Mouse (Mus musculus) liver, adult 2 months (tissue): ENCODE results near the gene Tmem91. TPM values are rescaled to one million over a fixed set of nuclear protein-coding genes. Genes with fewer than 3 reads are reported as not detected.

Source experiments
- DNase-seq: peaks from one replicate; pipeline ENCODE4 v3.0.0-alpha.2; 2011; ENCODE audit warnings: low read depth, low spot score; ENCODE audit errors: extremely low read depth
- H3K27ac ChIP-seq: fragments of 200-500 bp; replicated peaks from 2 replicates; pipeline ENCODE4 v1.5.1; 2012; ENCODE audit warnings: low read depth, mild to moderate bottlenecking, control low read depth, inconsistent platforms, low read length; ENCODE audit not compliant: insufficient read depth
- H3K27me3 ChIP-seq: fragments of 200-500 bp; 2 replicates; pipeline ENCODE4 v1.6.1; 2012; ENCODE audit warnings: mild to moderate bottlenecking, moderate library complexity, low read length, inconsistent platforms; ENCODE audit not compliant: control insufficient read depth, insufficient read depth
- H3K36me3 ChIP-seq: fragments of 200-500 bp; 2 replicates; pipeline ENCODE4 v1.6.1; 2012; ENCODE audit warnings: low read length, inconsistent platforms; ENCODE audit not compliant: control insufficient read depth, insufficient read depth
- H3K4me1 ChIP-seq: fragments of 200-500 bp; 2 replicates; pipeline ENCODE4 v1.6.1; 2011; ENCODE audit warnings: low read length; ENCODE audit not compliant: control insufficient read depth, insufficient read depth
- H3K4me3 ChIP-seq: fragments of 200-500 bp; 2 replicates; pipeline ENCODE4 v1.5.1; 2011; ENCODE audit warnings: low read depth, mild to moderate bottlenecking, control low read depth, low read length, moderate library complexity; ENCODE audit not compliant: insufficient read depth
- H3K79me2 ChIP-seq: fragments of 200-500 bp; 2 replicates; pipeline ENCODE4 v1.6.1; 2012; ENCODE audit warnings: inconsistent platforms, mild to moderate bottlenecking, low read length, moderate library complexity; ENCODE audit not compliant: control insufficient read depth, insufficient read depth
- H3K9ac ChIP-seq: fragments of 200-500 bp; 2 replicates; pipeline ENCODE4 v1.6.1; 2012; ENCODE audit warnings: low read depth, mild to moderate bottlenecking, control low read depth, inconsistent platforms, low read length
- CTCF ChIP-seq: fragments of 200-500 bp; IDR thresholded peaks from 2 replicates; pipeline ENCODE4 v1.5.1; 2011; ENCODE audit warnings: low read depth, low read length, control low read depth
- POLR2A ChIP-seq: fragments of 200-500 bp; IDR thresholded peaks from 2 replicates; pipeline ENCODE4 v1.6.1; 2011; ENCODE audit warnings: low read length, control low read depth; ENCODE audit not compliant: insufficient read depth; ENCODE audit errors: extremely low read depth
- WGBS: fragments of 180-500 bp; shearing (Covaris S2); methylation state at CpG from one replicate; pipeline ENCODE4 v1.1.7; 2018; 5-methylcytosine and 5-hydroxymethylcytosine counted together
- polyA plus RNA-seq: library from polyadenylated mRNA; depleted of rRNA; stranded (reverse); fragments of >200 nt; gene quantifications from 2 replicates; pipeline ENCODE4 v1.2.3, GENCODE M21; 2012
- total RNA-seq: library from RNA; depleted of rRNA; stranded (reverse); fragments of >200 nt; gene quantifications from 2 replicates; pipeline ENCODE4 v1.2.3, GENCODE M21; 2014

Gene Tmem91
- total and polyA plus RNA-seq, 2 experiments = not detected

DNA sequence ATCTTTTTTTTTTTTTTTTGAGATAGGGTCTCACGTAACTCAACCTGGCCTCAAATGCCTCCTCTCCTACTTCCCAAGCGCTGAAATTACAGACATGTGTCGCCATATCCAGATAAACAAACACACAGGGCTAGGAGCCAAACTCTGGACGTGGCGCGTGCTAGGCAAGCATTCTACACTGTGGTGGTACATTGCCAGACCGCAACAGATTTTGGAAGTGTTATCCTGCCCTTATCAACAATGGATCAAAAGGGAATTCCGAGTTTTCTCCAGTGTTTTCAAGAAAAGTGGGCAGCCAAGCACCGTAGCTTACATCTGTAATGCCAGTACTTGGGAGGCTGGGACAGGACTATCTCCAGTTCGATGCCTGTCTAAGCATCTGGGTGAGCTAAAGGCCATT, 17.2 kb downstream of the Tmem91 start:
- DNase-seq = peak; percentile 90
- Histone ChIP-seq H3K27me3 (no peaks in the 10 kb centered on the region), H3K27ac (peak overlapping the region; percentile 98), H3K4me1 (peaks cover 11% of the 10 kb centered on the region), H3K9ac (peak overlapping the region; percentile 84), H3K36me3 (peaks cover 3% of the 10 kb centered on the region; the same call in 1 of the 2 replicates), H3K79me2 (peaks cover 22% of the 10 kb centered on the region; the same call in 1 of the 2 replicates), H3K4me3 (peak overlapping the region; percentile 77)
- WGBS = 7% methylated on average over 10 of the region's 10 CpGs
- TF ChIP-seq POLR2A (no peak), CTCF (no peak)

GRCm38 (mm10) chr7:25655601-25656428, 19.2 kb downstream of the Tmem91 start:
- 26% methylated on average over 11 of the region's 11 CpGs for WGBS
- H3K79me2 ChIP-seq = peaks cover 31% of the 10 kb centered on the region; the same call in 1 of the 2 replicates
- peak overlapping the region; percentile 98 for H3K27ac ChIP-seq
- TF ChIP-seq POLR2A (0 out of 2 replicates have a peak, but pooled peaks have one; percentile 1), CTCF (no peak)
- H3K27me3 ChIP-seq = no peaks in the 10 kb centered on the region
- H3K36me3 ChIP-seq = no peaks in the 10 kb centered on the region
- H3K9ac ChIP-seq = peak overlapping the region; percentile 75
- H3K4me1 ChIP-seq = peaks cover 21% of the 10 kb centered on the region
- peak; percentile 98 for DNase-seq
- peak overlapping the region; percentile 56 for H3K4me3 ChIP-seq

GRCm38 (mm10) chr7:25652244-25652759, 22.7 kb downstream of the Tmem91 start:
- Histone ChIP-seq H3K27ac (no peak overlapping the region), H3K4me1 (peaks cover 37% of the 10 kb centered on the region), H3K27me3 (no peaks in the 10 kb centered on the region), H3K4me3 (no peak overlapping the region), H3K9ac (no peak overlapping the region), H3K36me3 (no peaks in the 10 kb centered on the region), H3K79me2 (peaks cover 45% of the 10 kb centered on the region; the same call in 1 of the 2 replicates)
- WGBS = 70% methylated on average over 12 of the region's 12 CpGs
- no peak for DNase-seq
- no peak for TF ChIP-seq POLR2A
- no peak for TF ChIP-seq CTCF

DNA sequence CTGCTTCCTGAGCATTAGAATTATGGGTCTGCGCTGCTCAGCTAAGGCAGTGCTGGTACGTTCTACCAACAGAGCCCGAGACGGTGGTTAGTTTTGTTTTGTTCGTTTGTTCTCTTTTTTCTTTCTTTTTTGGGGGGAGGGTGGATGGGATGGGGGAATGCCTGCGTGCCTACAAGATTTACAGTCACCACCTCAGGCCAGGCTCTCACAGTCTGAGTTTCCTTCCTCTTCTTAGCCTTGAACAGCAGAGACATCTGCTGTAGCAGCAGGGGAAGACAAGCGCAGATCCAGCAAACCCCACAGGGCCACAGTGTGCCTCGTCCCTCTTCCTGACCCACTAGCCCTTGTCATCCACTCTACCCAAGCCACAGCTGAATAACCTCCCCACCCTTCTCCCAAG, 23.7 kb downstream of the Tmem91 start:
- DNase-seq = peak; percentile 21
- 0 out of 2 replicates have a peak, but pooled peaks have one; percentile 13 for TF ChIP-seq CTCF
- no peak for TF ChIP-seq POLR2A
- H3K27me3 ChIP-seq = no peaks in the 10 kb centered on the region
- H3K36me3 ChIP-seq = no peaks in the 10 kb centered on the region
- H3K79me2 ChIP-seq = peaks cover 44% of the 10 kb centered on the region
- H3K27ac ChIP-seq = no peak overlapping the region
- peaks cover 33% of the 10 kb centered on the region for H3K4me1 ChIP-seq
- no peak overlapping the region for H3K4me3 ChIP-seq
- 88% methylated on average over 8 of the region's 8 CpGs for WGBS
- no peak overlapping the region for H3K9ac ChIP-seq

DNA sequence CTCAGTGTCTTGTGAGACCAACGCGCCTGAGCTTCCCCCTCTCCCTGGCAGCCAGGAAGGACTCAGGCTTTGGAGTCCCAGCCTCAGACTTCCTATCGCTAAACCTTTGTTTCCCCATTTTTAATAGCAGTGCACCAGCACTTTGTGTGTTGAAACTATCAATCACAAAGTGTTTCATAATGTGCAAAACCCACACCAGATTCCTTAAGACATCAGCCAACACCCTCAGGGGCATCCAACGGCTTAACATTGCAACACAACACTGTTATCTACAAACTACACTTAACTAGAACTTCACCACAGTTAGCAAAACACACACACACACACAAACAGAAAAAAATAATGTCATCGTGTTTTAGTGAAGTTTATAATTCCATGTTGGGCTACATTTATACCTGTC, 25.1 kb downstream of the Tmem91 start:
- Histone ChIP-seq H3K36me3 (peaks cover 3% of the 10 kb centered on the region; the same call in 1 of the 2 replicates), H3K4me1 (peaks cover 30% of the 10 kb centered on the region), H3K9ac (no peak overlapping the region), H3K27ac (peak overlapping the region; percentile 68), H3K79me2 (peaks cover 49% of the 10 kb centered on the region), H3K4me3 (no peak overlapping the region), H3K27me3 (no peaks in the 10 kb centered on the region)
- 22% methylated on average over 5 of the region's 5 CpGs for WGBS
- TF ChIP-seq CTCF = no peak
- TF ChIP-seq POLR2A = no peak
- DNase-seq = peak; percentile 72

DNA sequence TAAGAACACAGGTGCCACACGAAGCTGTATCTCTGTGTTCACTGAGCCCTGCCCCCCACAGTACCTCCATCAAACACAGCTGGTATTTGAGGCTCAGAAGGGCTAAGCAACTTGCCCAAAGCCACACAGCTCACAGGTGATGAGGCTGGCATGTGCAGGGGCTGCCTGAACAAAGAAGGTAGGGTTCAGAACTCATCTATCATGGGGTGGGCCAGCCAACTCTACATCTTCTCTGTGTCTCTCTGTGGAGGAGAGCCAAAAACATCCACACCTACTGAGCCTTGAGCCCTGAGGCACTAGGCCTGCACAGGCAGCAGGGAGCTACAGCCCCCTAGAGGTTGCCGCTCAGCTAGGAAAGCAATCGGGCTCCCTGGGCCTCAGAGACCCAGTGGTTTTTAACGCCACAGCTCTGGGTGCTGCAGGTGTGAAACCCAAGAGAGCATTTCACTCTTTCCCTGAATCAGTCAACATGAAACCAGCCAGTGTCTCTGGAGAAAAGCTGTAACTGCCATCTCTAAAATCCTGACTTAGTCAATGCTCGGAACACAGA, 27.3 kb downstream of the Tmem91 start:
- H3K4me3 ChIP-seq = no peak overlapping the region
- no peak for DNase-seq
- TF ChIP-seq POLR2A (no peak), CTCF (peak; percentile 41)
- peaks cover 26% of the 10 kb centered on the region for H3K4me1 ChIP-seq
- H3K9ac ChIP-seq = no peak overlapping the region
- peaks cover 3% of the 10 kb centered on the region; the same call in 1 of the 2 replicates for H3K36me3 ChIP-seq
- no peaks in the 10 kb centered on the region for H3K27me3 ChIP-seq
- 65% methylated on average over 5 of the region's 5 CpGs for WGBS
- peaks cover 43% of the 10 kb centered on the region for H3K79me2 ChIP-seq
- no peak overlapping the region for H3K27ac ChIP-seq
